Mouse (Mus musculus): Measurements from ENCODE around the gene Tcl1b1. TPM values are rescaled to one million over a fixed set of nuclear protein-coding genes. Genes with fewer than 3 reads are reported as not detected.
"Not testable (repeated sequence)": the region's sequence is repeated elsewhere in the genome, so short reads cannot be mapped to it uniquely, and the experiment has no call there.

Gene Tcl1b1
- polyA plus RNA-seq, 1 experiment, result not detected

DNA sequence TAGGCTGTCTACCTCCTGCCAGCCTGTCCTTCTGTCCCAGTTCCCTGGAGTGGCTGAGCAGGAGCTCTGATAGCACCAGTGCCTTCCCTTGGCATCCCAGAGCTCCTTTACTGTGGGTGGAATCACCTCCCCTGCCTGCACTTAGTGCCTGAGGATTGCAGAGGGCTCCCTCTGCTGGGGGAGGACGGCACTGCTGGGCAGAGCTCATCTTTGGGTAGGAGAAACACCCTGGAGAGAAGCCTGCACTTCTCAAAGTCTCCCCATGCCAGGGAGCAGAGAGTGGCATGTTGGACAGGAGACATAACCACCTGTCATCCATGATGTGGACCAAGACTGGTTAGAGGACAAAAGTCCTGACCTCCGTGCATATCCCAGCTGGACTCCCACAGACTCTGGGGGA lies 29.5 kb downstream of the Tcl1b1 start:
- not testable (repeated sequence) for H3K4me3 ChIP-seq (replicated peaks; ENCODE audit: control insufficient read depth, low read depth, low read length); H3K4me1 ChIP-seq (ENCODE audit: control insufficient read depth, insufficient read depth, low read length); H3K27ac ChIP-seq (ENCODE audit: control insufficient read depth, insufficient read depth, low read depth, low read length, poor library complexity)
- peak; percentile 17; the same call in 1 of the 2 replicates for TF ChIP-seq CTCF (IDR thresholded peaks at IDR 0.05; ENCODE audit: control insufficient read depth, insufficient read depth, low read length)
- 30% methylated on average over 2 of the region's 2 CpGs for whole genome bisulfite sequencing

DNA sequence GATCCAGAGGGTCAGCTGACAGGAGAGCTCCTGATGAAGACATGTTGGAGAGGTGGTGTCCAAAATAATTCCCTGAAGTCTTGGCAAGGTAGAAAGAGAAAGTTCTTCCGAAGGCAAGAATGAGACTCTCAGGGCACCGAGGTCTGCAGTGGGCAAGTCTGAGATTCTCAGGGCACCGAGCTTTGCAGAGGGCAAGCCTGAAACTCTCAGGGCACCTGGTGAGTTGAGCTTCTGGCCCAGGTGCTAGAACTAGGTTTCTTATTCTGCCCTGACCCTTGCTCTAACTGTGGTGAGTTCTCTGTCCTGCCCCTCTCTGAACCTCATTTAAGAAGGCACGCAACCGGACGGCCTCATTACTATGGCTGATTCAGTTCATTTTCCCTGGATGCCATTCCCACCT lies 31.3 kb downstream of the Tcl1b1 start, which contains the start of gene Tcl1b3:
Gene Tcl1b3, plus strand, starts transcription at position 301 of the 400 bp plus-strand sequence.
- H3K27ac ChIP-seq (ENCODE audit: control insufficient read depth, insufficient read depth, low read depth, low read length, poor library complexity); H3K4me3 ChIP-seq (replicated peaks; ENCODE audit: control insufficient read depth, low read depth, low read length); H3K4me1 ChIP-seq (ENCODE audit: control insufficient read depth, insufficient read depth, low read length): not testable (repeated sequence)
- 88% methylated on average over 6 of the region's 6 CpGs for WGBS

DNA sequence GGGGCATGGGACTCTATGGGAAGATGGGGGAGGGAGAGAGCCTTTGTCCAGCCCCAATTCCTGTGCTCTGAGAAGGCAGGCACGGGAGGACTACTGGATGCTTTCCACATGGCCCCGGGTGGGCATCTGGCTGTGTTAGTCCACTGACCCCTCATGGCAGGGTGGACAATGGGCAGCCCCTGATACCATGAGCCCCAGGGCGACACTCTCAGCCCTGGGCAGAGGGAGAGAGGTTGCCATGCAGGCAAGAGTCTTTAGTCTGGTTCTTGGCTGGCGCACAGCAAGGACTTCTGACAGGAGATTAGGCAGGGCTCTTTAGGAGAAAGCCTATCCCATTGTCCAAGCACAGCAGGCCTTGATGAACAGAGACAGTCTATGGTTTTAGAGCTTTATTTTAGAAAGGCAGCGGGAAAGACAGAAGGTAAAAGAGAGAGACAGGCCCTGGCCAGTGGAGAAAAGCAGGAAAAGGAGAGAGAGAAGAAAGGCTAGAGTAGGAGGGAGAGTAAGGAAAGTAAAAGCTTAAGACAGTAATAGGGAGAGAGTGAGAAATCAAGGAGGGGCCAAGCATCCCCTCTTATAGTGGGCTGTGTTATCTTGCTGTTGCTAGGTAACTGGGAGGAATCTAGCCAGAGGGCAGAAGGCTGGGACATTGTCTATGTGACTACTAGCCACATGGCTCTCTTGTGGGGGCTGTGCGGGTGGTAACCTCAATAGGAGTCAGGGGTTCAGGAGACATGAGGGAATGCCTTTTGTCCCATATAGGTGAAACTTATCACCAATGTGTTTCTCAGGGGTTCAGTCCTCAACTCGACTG lies 40.4 kb downstream of the Tcl1b1 start:
- H3K4me1 ChIP-seq (ENCODE audit: control insufficient read depth, insufficient read depth, low read length); H3K4me3 ChIP-seq (replicated peaks; ENCODE audit: control insufficient read depth, low read depth, low read length); H3K27ac ChIP-seq (ENCODE audit: control insufficient read depth, insufficient read depth, low read depth, low read length, poor library complexity): not testable (repeated sequence)
- WGBS, result 68% methylated on average over 7 of the region's 7 CpGs

DNA sequence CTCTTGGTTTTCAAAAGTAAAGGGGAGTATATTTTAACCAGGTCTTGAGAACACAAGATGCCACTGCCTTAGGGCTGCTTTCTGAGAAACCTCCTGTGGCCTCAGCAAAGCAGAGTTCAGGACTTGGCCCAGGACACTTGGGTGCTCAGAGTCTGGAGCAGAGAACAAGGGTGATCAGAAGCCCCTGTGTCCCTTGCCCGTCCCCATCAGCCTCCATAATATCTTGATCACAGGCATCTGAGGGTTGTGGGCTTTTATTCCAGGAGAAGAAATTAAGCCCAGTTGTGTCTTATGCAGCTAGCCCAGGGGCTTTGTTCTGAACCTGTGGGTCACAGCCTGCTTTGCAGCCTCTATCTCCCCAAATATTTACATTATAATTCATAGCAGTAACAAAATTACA lies 42.2 kb downstream of the Tcl1b1 start, which contains the start of gene Tcl1b4:
Gene Tcl1b4, plus strand, starts transcription at position 301 of the 400 bp plus-strand sequence.
- WGBS, result 79% methylated on average over 1 of the region's 1 CpGs
- not testable (repeated sequence) for H3K4me1 ChIP-seq (ENCODE audit: control insufficient read depth, insufficient read depth, low read length)

DNA sequence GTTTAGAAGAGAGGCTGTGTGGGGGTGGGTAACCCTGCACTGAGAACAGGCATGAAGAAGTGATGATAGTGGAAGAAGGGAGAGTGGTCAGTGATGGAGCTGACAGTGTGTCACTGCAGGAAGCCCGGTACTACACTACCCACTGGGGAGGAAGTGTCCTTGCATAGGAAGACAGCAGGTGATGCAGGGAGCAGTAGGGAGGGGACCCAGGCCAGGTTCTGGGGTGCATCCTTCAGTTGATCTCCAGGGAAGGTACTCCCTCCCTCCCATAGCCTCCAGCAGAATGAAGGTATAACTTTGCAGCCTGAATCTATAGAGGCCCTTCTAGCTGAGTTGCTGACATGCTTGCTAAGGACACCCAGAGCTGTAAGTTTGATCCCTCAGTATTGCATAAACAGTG lies 47.6 kb downstream of the Tcl1b1 start:
- TF ChIP-seq CTCF (IDR thresholded peaks at IDR 0.05; ENCODE audit: control insufficient read depth, insufficient read depth, low read length) (no peak), POLR2A (IDR thresholded peaks at IDR 0.05; ENCODE audit: borderline replicate concordance, control insufficient read depth, low read depth, low read length) (no peak)

More for the DNA sequence above, 42.2 kb downstream of the Tcl1b1 start, which contains the start of gene Tcl1b4:
- H3K27ac ChIP-seq (ENCODE audit: control insufficient read depth, insufficient read depth, low read depth, low read length, poor library complexity); H3K4me3 ChIP-seq (replicated peaks; ENCODE audit: control insufficient read depth, low read depth, low read length): not testable (repeated sequence)

DNA sequence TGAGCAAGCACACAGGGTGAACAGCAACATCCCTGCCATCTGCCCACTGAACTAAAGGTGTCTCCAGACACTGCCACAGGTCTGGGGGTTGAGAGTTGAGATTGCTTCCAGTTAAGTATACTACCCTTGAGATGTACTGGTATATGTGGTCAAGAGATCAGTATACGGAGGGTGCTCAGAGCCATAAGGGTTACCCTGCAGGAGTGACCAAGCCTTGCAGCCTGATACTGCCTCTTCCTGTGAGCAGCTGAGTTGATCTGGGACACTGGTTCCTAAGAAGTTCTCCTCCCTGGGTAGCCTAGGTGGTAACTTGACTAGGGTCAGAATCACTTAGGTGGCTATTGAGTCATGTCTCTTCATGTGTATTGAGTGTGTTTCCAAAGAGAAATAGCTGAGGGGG lies 49.0 kb downstream of the Tcl1b1 start:
- TF ChIP-seq POLR2A (IDR thresholded peaks at IDR 0.05; ENCODE audit: borderline replicate concordance, control insufficient read depth, low read depth, low read length) (no peak), CTCF (IDR thresholded peaks at IDR 0.05; ENCODE audit: control insufficient read depth, insufficient read depth, low read length) (no peak)
- H3K27ac ChIP-seq (ENCODE audit: control insufficient read depth, insufficient read depth, low read depth, low read length, poor library complexity), result no peak overlapping the region
- WGBS, result 63% methylated on average over 1 of the region's 1 CpGs
- no peaks in the 10 kb centered on the region for H3K4me1 ChIP-seq (ENCODE audit: control insufficient read depth, insufficient read depth, low read length)
- no peak overlapping the region for H3K4me3 ChIP-seq (replicated peaks; ENCODE audit: control insufficient read depth, low read depth, low read length)

More for the DNA sequence above, 47.6 kb downstream of the Tcl1b1 start:
- Histone ChIP-seq H3K4me3 (replicated peaks; ENCODE audit: control insufficient read depth, low read depth, low read length) (no peak overlapping the region), H3K27ac (ENCODE audit: control insufficient read depth, insufficient read depth, low read depth, low read length, poor library complexity) (no peak overlapping the region), H3K4me1 (ENCODE audit: control insufficient read depth, insufficient read depth, low read length) (no peaks in the 10 kb centered on the region)
- 38% methylated on average over 1 of the region's 1 CpGs for WGBS

DNA sequence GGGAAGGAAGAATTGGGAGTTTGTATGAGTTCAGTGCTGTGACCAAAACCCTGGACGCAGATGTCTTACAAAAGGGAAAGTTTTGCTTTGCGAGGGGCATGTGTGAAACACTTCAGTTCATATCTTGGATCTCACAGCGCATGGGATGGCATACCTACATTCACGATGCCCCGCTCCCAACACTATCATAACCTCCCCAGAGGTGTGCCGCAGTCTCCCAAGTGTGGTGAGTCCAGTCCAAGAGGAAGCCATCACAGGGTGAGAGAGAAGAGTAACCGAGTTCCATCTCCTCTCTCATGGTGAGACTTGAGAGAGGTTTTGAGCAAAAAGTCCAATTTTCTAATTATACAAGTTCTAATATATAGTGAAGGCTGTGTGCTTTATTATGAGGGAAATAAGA lies 49.7 kb downstream of the Tcl1b1 start:
- no peak for TF ChIP-seq POLR2A (IDR thresholded peaks at IDR 0.05; ENCODE audit: borderline replicate concordance, control insufficient read depth, low read depth, low read length)
- TF ChIP-seq CTCF (IDR thresholded peaks at IDR 0.05; ENCODE audit: control insufficient read depth, insufficient read depth, low read length), result no peak
- 84% methylated on average over 7 of the region's 7 CpGs for WGBS

More for the DNA sequence above, 49.7 kb downstream of the Tcl1b1 start:
- H3K4me3 ChIP-seq (replicated peaks; ENCODE audit: control insufficient read depth, low read depth, low read length), result no peak overlapping the region
- no peak overlapping the region for H3K27ac ChIP-seq (ENCODE audit: control insufficient read depth, insufficient read depth, low read depth, low read length, poor library complexity)
- no peaks in the 10 kb centered on the region for H3K4me1 ChIP-seq (ENCODE audit: control insufficient read depth, insufficient read depth, low read length)

Other genes starting within 250 kb of the Tcl1b1 start
- 9.0 and 11.1 TPM in 2 replicates for gene Syne3, start 149.9 kb upstream of the Tcl1b1 start, polyA plus RNA-seq (2011; ENCODE audit: insufficient read depth, insufficient read length, low replicate concordance, missing spikeins)
- gene Glrx5, start 127.0 kb upstream of the Tcl1b1 start, polyA plus RNA-seq (2011; ENCODE audit: insufficient read depth, insufficient read length, low replicate concordance, missing spikeins), result 274 and 493 TPM in 2 replicates
- gene Tcl1b2, start 13.7 kb upstream of the Tcl1b1 start, polyA plus RNA-seq (2011; ENCODE audit: insufficient read depth, insufficient read length, low replicate concordance, missing spikeins), result not detected in 2 replicates
- not detected in 2 replicates for gene Tcl1b5, start 16.7 kb downstream of the Tcl1b1 start, polyA plus RNA-seq (2011; ENCODE audit: insufficient read depth, insufficient read length, low replicate concordance, missing spikeins)
- gene Tcl1b3, start 31.4 kb downstream of the Tcl1b1 start, polyA plus RNA-seq (2011; ENCODE audit: insufficient read depth, insufficient read length, low replicate concordance, missing spikeins), result not detected in 2 replicates
- not detected in 2 replicates for gene Tcl1b4, start 42.3 kb downstream of the Tcl1b1 start, polyA plus RNA-seq (2011; ENCODE audit: insufficient read depth, insufficient read length, low replicate concordance, missing spikeins)
- gene Tcl1, start 63.1 kb downstream of the Tcl1b1 start, polyA plus RNA-seq (2011; ENCODE audit: insufficient read depth, insufficient read length, low replicate concordance, missing spikeins), result 7.6 TPM in 1 of 2 replicates, not detected in the other
- not detected in 2 replicates for gene Tunar, start 174.2 kb downstream of the Tcl1b1 start, polyA plus RNA-seq (2011; ENCODE audit: insufficient read depth, insufficient read length, low replicate concordance, missing spikeins)